Mouse (Mus musculus): ENCODE data around the gene Tmco2. TPM values are rescaled to one million over a fixed set of nuclear protein-coding genes. Genes with fewer than 3 reads are reported as not detected.
A peak's percentile ranks its signal among the peaks of the same experiment; 100 is the strongest.
"Not testable (repeated sequence)": the region's sequence is repeated elsewhere in the genome, so short reads cannot be mapped to it uniquely, and the experiment has no call there.

Gene Tmco2
- polyA plus RNA-seq (2015; fragmentation: Nextera tagmentation; extraction: Ambion mirVana): not detected in 2 replicates

GRCm38 (mm10) chr4:121109126-121109525 lies at the start of gene Tmco2:
Gene Tmco2 (minus strand): TSS chr4:121109226.
- ATAC-seq (ENCODE audit: insufficient number of reproducible peaks, low FRiP score, low TSS enrichment, low read depth): no peak
- H3K4me3 ChIP-seq (replicated peaks): no peak within 1 kb of the TSS
- H3K9me3 ChIP-seq (replicated peaks): no peaks in the 10 kb centered on the region
- no peak within 1 kb of the TSS for H3K9ac ChIP-seq
- no peak within 1 kb of the TSS for H3K27ac ChIP-seq (replicated peaks)
- no peak within 1 kb of the TSS for H3K4me2 ChIP-seq (replicated peaks)
- no peaks in the 10 kb centered on the region for H3K27me3 ChIP-seq
- no peaks in the 10 kb centered on the region for H3K4me1 ChIP-seq
- H3K36me3 ChIP-seq: no peaks in the 10 kb centered on the region
- WGBS: 83% methylated on average over 2 of the region's 2 CpGs

GRCm38 (mm10) chr4:121103304-121103703 lies 5.7 kb downstream of the Tmco2 start:
- Histone ChIP-seq H3K4me2 (replicated peaks) (no peak overlapping the region), H3K9me3 (replicated peaks) (no peaks in the 10 kb centered on the region), H3K27ac (replicated peaks) (no peak overlapping the region), H3K4me3 (replicated peaks) (no peak overlapping the region), H3K36me3 (no peaks in the 10 kb centered on the region), H3K9ac (no peak overlapping the region), H3K27me3 (no peaks in the 10 kb centered on the region), H3K4me1 (no peaks in the 10 kb centered on the region)
- whole genome bisulfite sequencing: 83% methylated on average over 4 of the region's 4 CpGs
- no peak for ATAC-seq (ENCODE audit: insufficient number of reproducible peaks, low FRiP score, low TSS enrichment, low read depth)

GRCm38 (mm10) chr4:121097650-121098378 lies 11.2 kb downstream of the Tmco2 start, which contains the start of gene Zmpste24:
Gene Zmpste24 (minus strand): TSS chr4:121098241.
- no peaks in the 10 kb centered on the region for H3K9me3 ChIP-seq (replicated peaks)

GRCm38 (mm10) chr4:121090211-121090610 lies 18.8 kb downstream of the Tmco2 start:
- Histone ChIP-seq H3K4me2 (replicated peaks) (no peak overlapping the region), H3K9me3 (replicated peaks) (no peaks in the 10 kb centered on the region), H3K36me3 (peaks cover 64% of the 10 kb centered on the region), H3K27me3 (no peaks in the 10 kb centered on the region), H3K9ac (no peak overlapping the region), H3K4me1 (no peaks in the 10 kb centered on the region), H3K4me3 (replicated peaks) (no peak overlapping the region), H3K27ac (replicated peaks) (no peak overlapping the region)
- WGBS: 89% methylated on average over 4 of the region's 4 CpGs
- ATAC-seq (ENCODE audit: insufficient number of reproducible peaks, low FRiP score, low TSS enrichment, low read depth): no peak

More at GRCm38 (mm10) chr4:121097650-121098378, 11.2 kb downstream of the Tmco2 start, which contains the start of gene Zmpste24:
- H3K36me3 ChIP-seq: peaks cover 26% of the 10 kb centered on the region
- peak within 1 kb of the TSS; percentile 79 for H3K4me3 ChIP-seq (replicated peaks)
- H3K27me3 ChIP-seq: no peaks in the 10 kb centered on the region
- H3K4me2 ChIP-seq (replicated peaks): peak within 1 kb of the TSS; percentile 67
- H3K9ac ChIP-seq: peak within 1 kb of the TSS; percentile 60
- peaks cover 10% of the 10 kb centered on the region for H3K4me1 ChIP-seq
- ATAC-seq (ENCODE audit: insufficient number of reproducible peaks, low FRiP score, low TSS enrichment, low read depth): peak; percentile 86
- under 1% methylated on average over 39 of the region's 39 CpGs for WGBS
- peak within 1 kb of the TSS; percentile 82 for H3K27ac ChIP-seq (replicated peaks)

GRCm38 (mm10) chr4:121088696-121089095 lies 20.3 kb downstream of the Tmco2 start:
- Histone ChIP-seq H3K9ac (no peak overlapping the region), H3K4me1 (no peaks in the 10 kb centered on the region), H3K9me3 (replicated peaks) (no peaks in the 10 kb centered on the region), H3K27ac (replicated peaks) (no peak overlapping the region), H3K4me3 (replicated peaks) (no peak overlapping the region), H3K27me3 (no peaks in the 10 kb centered on the region), H3K36me3 (peaks cover 59% of the 10 kb centered on the region), H3K4me2 (replicated peaks) (no peak overlapping the region)
- 83% methylated on average over 2 of the region's 2 CpGs for WGBS
- ATAC-seq (ENCODE audit: insufficient number of reproducible peaks, low FRiP score, low TSS enrichment, low read depth): no peak

DNA sequence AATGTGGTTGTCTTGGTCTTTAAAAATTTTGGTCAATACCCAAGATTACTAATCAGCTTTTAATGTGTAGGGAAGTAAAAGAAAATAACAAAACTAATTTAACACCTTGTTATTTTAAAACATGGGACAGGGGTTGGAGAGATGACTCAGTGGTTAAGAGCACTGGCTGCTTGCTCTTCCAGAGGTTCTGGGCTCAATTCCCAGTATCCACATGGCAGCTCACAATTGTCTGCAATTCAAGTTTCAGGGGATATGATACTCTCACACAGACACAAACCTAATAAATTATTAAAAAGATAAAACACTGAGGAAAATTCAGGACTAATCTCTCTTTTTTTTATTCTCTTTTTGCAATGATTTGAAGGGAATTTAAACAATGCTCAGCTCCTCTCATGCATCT lies 24.5 kb downstream of the Tmco2 start:
- H3K4me1 ChIP-seq: no peaks in the 10 kb centered on the region
- H3K9ac ChIP-seq: no peak overlapping the region
- H3K36me3 ChIP-seq: peaks cover 58% of the 10 kb centered on the region
- no peaks in the 10 kb centered on the region for H3K27me3 ChIP-seq
- no peak overlapping the region for H3K27ac ChIP-seq (replicated peaks)
- H3K4me2 ChIP-seq (replicated peaks): no peak overlapping the region
- H3K4me3 ChIP-seq (replicated peaks): no peak overlapping the region
- no peak for ATAC-seq (ENCODE audit: insufficient number of reproducible peaks, low FRiP score, low TSS enrichment, low read depth)
- no peaks in the 10 kb centered on the region for H3K9me3 ChIP-seq (replicated peaks)

DNA sequence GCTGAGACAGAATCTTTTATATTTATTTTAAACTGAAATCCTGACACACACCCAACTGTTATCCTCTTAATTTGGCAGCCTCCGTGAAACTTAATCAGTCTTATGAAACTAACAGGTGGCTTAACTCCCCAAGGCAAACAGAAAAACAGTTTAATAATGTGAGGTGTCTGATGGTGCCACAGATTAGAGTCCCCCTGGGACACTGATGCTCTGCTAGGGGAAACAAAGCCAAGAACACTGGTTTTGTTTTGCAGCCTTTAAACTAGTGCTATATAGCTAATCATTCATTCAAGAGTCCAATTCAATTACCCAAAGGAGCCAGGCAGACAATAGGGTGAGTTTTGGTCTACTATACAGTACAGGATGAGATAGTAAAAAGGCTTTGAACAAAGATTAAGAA lies 28.6 kb downstream of the Tmco2 start:
- Histone ChIP-seq H3K4me3 (replicated peaks) (no peak overlapping the region), H3K9me3 (replicated peaks) (no peaks in the 10 kb centered on the region), H3K27ac (replicated peaks) (no peak overlapping the region), H3K27me3 (no peaks in the 10 kb centered on the region), H3K36me3 (peaks cover 57% of the 10 kb centered on the region), H3K9ac (no peak overlapping the region), H3K4me2 (replicated peaks) (no peak overlapping the region), H3K4me1 (no peaks in the 10 kb centered on the region)
- WGBS: 82% methylated on average over 1 of the region's 1 CpGs
- 0 out of 2 replicates have a peak, but pooled peaks have one; percentile 15 for ATAC-seq (ENCODE audit: insufficient number of reproducible peaks, low FRiP score, low TSS enrichment, low read depth)

DNA sequence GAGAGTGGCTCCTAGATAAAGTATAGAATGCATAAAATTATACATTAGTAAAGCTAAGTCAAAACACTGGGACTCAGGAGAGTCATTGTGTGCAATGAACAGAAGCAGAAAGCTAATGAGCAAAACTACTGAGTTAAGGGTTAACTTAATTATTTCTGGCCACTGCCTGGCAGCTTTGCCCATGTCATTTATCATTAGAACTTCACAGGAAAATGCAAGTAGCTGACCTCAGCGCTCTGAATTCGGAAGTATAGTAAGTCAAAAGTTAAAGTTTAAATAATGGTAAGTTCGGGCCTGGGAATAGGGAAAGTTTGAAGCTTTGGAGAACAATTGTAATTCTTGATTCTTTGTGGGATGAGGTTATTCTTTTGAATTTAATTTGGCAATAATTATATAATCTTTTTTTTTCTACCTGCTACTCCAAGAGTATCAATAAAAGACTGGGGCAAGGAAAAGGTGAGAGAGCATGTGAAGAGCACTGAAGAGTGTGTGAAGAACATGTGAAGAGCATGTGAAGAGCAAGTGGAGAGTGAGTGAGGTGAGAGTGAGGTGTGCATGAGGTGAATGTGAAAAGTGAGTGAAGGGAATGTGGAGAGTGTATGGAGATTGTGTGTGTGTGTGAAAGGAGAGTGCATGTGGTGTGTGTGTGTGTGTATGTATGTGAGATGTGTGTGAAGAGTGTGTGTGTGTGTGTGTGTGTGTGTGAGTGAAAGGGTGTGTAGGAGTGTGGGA lies 30.9 kb downstream of the Tmco2 start:
- Histone ChIP-seq H3K4me2 (replicated peaks) (no peak overlapping the region), H3K36me3 (peaks cover 51% of the 10 kb centered on the region), H3K9me3 (replicated peaks) (no peaks in the 10 kb centered on the region), H3K4me1 (no peaks in the 10 kb centered on the region), H3K27ac (replicated peaks) (no peak overlapping the region), H3K9ac (no peak overlapping the region), H3K4me3 (replicated peaks) (no peak overlapping the region), H3K27me3 (no peaks in the 10 kb centered on the region)
- ATAC-seq (ENCODE audit: insufficient number of reproducible peaks, low FRiP score, low TSS enrichment, low read depth): no peak
- 85% methylated on average over 3 of the region's 3 CpGs for WGBS

DNA sequence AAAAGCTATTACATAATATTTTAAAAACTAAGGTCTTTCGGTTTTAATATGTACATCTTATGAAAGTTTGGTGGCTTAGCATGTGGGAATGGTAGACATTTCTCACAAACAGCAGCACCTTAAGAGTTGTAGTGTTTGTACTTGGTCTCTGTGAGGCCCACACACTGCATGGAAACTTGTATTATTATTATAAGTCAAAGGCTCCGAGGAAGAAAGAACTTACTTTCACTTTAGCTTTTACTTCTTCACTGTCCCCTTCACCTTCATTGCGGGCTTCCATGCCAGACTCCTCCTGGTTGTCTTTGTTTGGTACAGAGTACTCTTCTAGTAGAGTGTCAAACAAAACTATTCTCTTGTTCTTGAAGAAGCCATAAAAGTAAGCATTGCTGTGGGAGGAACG lies 34.8 kb downstream of the Tmco2 start:
- Histone ChIP-seq H3K4me1 (no peaks in the 10 kb centered on the region), H3K4me2 (replicated peaks) (no peak overlapping the region), H3K27me3 (no peaks in the 10 kb centered on the region), H3K4me3 (replicated peaks) (no peak overlapping the region), H3K9me3 (replicated peaks) (no peaks in the 10 kb centered on the region), H3K9ac (no peak overlapping the region), H3K27ac (replicated peaks) (no peak overlapping the region), H3K36me3 (peaks cover 43% of the 10 kb centered on the region)
- ATAC-seq (ENCODE audit: insufficient number of reproducible peaks, low FRiP score, low TSS enrichment, low read depth): no peak
- 93% methylated on average over 4 of the region's 4 CpGs for WGBS

DNA sequence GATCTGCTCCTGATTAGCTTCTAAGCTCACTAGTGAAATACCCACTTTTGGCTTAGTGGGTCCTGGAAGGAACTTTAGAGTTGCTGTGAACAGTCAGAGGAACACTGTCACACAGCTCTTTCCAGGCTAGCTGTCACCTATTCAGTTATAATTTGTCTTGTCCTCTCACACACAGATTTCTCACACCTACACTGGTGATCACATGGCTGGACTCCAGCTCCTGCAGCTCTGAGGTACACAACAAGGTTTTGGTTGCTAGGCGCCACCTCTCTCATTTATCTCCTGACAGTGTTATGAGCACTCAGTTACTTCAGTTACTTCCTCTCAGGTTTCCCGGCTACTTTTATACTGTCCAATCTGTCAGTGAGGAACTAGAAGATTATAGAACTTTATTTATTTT lies 43.7 kb downstream of the Tmco2 start:
- Histone ChIP-seq H3K27me3 (no peaks in the 10 kb centered on the region), H3K4me3 (replicated peaks) (no peak overlapping the region), H3K4me2 (replicated peaks) (no peak overlapping the region), H3K9ac (no peak overlapping the region), H3K4me1 (no peaks in the 10 kb centered on the region), H3K36me3 (peaks cover 47% of the 10 kb centered on the region), H3K27ac (replicated peaks) (no peak overlapping the region), H3K9me3 (replicated peaks) (no peaks in the 10 kb centered on the region)
- no peak for ATAC-seq (ENCODE audit: insufficient number of reproducible peaks, low FRiP score, low TSS enrichment, low read depth)
- 90% methylated on average over 2 of the region's 2 CpGs for WGBS

GRCm38 (mm10) chr4:121059218-121059617 lies 49.8 kb downstream of the Tmco2 start:
- not testable (repeated sequence) for H3K4me2 ChIP-seq (replicated peaks); H3K4me3 ChIP-seq (replicated peaks); H3K4me1 ChIP-seq; H3K27me3 ChIP-seq; H3K27ac ChIP-seq (replicated peaks); H3K9ac ChIP-seq; ATAC-seq (ENCODE audit: insufficient number of reproducible peaks, low FRiP score, low TSS enrichment, low read depth); H3K9me3 ChIP-seq (replicated peaks)
- WGBS: 91% methylated on average over 10 of the region's 10 CpGs
- peaks cover 29% of the 10 kb centered on the region for H3K36me3 ChIP-seq
